Mouse (Mus musculus): ENCODE measurements around the gene Ap1g2.
A peak's percentile ranks its signal among the peaks of the same experiment; 100 is the strongest.

Ap1g2 gene

DNA sequence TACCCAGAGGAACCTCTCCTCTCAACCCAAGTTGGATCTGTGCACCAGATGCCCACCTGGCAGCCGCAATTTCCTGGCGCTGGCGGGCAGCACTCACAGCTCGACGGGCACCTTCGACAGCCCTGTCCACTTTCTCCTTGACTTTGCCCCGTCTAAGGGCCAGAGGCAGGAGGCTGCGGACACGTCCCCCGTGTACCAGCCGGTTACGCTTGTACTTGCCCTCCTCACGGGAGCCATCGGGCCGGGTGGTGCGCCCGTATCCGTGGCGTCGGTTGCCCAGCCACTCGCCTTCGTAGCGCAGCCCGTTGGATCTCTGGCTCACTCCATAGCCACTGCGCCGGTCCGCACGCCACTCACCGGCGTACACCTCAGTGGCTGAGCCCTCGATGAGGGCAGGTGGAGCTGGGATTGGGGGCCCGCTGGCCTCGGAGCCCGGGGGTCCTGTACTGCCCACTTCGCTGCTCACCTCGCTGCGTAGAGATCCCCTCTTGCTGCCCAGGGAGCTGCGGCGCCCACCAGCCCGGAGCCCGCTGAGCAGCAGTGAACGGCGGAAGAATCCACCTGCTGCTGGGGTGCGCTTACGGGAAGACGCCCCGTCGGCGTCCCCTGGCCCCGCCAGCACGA lies 7.1 kb upstream of the Ap1g2 start:
- DNase-seq = peak; percentile 59

DNA sequence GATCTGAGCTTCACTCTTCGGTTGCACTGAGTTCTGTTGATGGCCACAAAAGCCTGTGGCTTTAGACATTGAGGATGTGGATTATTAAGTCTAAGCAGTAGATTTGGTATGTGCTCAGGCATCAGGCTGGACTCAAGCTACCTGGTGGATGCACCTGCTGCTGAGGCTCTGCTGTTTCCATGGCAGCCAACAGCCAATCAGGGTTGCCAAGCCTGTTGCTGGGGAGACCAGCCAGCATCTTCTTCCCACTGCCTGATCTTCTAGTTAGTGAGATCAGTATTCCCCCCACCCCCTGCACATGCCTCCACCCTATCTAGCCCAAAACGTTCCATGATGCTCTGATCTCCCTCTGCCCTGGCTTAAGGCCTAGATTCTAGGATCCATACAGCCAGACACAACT lies 5.3 kb upstream of the Ap1g2 start:
- DNase-seq = peak; percentile 75

DNA sequence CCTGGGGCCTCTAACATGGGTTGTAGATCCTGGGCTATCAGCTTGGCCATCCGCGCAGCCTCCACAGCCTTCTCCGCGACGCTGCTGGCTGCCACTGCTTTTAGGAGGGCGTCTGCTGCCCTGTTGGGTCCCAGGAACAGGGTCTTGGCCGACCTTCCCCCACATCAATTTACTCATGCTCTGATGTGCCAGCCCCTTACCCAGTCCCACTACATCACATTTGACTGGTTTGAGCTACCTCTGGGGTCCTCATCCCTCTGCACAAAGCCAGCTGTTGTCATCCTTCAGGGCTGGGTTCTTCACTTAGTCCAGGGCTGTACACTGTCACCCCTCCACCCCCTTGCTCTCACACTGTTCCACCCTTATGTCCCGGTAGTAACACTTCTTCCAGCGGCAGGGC lies 3.7 kb upstream of the Ap1g2 start:
- peak; percentile 58 for DNase-seq

DNA sequence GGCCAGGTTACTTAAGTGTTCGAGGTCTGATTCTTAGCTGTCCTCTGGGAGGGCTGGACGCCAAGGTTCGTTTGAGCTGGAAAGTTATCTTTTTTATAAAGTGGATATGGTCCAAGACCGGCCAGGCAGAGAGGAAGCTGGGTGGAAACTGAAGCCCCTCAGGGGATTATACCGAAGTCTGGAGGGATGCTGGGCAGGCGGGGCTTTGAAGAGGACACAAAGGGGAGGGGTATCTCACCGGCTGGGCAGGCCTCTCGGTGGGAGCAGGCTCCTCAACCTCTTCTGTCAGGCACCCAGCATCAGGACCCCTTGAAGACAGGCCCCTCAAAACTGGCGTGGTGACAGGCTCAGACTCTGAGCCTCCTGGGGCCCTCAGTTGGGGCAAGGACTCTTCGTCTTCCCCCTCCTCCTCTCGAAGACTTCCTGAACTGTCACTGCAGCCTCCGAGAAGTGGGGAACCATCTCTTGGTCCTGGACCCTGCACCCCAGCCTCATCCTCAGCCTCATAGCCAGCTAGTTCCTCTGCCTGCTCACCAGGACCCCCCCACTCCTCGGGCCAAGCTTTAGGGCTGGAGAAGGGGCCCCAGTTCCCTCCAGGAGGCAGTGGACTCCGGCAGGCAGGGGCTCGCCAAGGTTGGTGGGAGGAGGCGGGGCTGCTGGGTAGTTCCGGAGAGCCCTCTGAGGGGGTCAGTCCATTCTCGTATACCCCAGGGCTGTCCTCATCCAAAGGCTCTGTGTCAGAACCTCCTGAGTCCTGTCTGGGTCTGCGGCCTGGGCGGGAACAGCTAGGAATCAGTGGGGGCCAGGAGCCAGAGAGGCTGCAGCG lies 2.9 kb upstream of the Ap1g2 start:
- peak; percentile 70 for DNase-seq

DNA sequence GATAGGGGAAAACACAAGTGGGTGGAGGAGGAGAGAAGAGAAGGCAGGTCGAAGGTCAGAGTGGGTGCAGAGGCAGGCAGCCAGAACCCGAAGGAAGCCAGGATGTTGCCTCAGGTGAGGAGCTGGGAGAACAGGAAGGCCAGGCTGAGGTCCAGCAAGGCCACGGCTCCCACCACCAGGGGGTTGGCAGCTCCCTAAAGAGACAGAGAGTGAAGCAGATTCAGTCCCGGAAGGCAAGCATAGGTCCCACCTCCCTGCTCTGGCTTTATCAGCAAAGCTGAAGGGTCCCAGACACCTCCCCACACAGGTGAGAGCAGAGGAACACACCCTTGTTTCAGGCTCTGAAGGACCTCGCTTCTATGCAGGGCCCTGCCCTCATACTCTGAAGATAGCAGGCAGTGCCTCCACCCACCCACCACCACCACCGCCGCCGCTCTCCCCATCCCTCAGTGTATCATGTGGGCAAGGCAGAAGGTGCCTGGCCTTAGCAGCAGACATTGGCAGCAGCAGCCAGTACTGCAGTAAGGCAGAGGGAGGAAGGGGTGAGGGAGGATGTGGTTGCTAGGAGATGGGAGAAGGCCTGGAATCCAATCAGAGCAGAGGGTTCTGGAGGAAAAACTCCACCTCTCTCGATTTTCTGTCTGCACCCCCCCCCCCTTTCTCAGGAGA lies 1.9 kb upstream of the Ap1g2 start:
- peak; percentile 80 for DNase-seq

DNA sequence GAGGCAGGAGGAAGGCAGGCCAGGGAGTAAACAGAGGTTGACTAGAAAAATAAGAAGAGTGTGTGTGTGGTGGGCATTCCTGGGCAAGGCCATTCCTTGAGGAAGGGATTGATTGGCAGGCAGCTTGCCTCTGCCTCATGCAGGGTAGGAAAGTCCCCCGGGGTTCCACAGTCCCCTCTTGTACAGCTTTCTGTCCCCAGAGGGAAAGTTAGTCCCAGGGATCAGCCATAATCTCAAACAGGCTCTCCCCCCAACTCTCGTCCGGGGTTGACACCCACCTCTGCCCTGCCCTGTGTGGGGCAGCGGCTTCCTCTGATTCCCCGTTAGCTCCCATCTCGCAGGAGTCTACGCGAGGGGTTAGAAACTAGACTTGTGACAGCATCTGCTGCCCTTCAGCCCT lies 597 bp upstream of the Ap1g2 start:
- no peak for DNase-seq

DNA sequence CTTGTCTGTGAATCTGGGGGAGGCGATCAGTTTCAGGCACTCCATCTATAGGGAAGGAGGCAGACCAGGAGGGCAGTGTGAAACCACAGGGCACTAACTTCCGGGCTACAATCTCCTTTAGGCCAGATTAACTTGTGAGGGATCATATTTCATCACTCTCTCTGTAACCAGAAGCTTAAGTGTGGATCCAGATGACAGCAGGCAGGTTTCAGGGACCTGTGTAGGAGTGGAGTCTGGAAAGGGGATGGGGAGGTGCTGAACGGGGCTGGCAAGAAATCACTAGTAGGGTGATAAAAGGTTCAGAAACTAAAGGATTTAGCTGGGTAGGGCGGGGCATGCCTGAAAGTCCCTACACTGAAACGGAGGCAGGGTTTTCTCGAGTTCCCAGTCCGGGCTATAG lies 1.0 kb downstream of the Ap1g2 start:
- no peak for DNase-seq

DNA sequence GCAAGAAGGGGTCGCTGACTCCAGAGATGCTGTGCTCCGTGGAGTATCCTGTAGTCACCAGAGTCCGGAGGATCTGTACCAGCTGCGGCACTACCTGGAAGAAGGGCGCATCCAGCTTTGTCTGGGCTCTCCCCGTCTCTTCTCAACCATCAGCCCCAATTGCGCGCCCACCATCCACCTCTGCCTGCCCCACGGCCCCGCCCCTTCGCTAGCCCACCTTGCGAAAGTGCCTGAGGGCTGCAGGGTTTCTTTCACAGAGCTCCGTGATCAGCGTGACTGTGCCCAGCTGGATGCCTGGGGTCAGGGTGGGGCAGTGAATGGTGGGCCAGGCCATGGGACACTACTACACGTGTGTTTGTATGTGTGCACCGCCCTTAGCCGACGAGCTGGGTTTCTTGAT lies 2.0 kb downstream of the Ap1g2 start:
- DNase-seq = no peak

DNA sequence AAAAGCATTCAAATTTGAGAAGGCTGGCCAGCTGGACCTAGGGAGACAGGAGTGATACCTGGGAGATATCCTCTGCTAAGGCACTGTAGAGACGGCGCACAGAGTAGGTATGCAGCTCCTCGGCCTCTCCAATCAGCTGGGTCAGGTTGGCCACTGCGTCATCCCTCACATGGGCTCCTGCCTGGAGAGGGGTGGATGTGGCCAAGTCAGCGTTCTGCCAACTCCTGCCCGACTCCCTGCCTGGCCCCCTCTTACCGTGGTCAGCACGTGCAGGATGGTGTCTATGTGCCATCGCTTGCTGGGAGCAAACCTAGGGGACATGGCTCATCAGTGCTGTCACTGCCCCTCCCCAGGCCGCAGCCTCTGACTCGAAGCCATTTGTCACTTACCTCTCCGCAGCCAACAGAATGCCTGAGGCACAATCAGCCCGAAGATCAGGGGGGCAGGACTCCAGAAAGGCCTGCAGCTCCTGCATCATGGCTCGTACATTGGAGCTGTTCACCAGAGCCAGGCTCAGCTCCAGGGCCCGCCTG lies 4.1 kb downstream of the Ap1g2 start:
- no peak for DNase-seq

DNA sequence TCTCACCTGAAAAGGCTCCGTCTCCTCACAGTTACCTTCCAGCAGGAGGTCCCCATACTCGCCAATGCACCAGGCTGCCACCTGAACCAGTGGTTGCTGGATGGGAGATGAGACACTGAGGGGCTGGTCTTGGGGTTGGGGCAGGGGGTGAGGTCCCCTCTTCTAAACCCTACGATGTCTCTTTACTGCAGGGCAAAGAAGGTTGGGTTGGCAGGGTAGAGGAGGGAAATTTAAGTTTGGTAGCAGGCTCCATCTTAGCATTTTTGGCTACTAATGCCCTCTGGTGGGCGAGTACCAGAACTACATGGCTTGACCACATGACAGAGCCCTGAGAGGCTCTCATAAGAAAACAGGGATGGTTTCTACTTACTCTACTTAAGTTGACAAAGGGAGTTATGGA lies 4.8 kb downstream of the Ap1g2 start:
- DNase-seq = peak; percentile 88

DNA sequence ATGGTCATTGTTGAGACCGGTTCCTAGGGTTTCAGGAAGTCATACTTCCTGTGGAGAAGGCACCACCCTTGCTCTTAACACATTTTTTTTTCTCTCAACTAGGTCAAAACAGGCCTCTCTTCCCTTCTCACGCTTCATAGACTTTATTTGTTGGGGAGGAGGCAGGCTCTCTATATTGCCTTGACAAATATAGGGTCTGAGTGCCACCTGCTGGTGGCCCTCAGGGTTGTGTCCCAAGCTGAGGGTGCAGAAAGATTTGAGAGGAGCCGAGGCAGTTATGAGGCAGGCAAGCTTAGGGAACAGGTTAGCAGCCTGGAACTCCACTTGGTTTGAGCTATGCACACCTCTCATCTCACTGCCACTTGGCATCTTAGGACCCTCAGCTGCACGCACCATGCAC lies 8.3 kb downstream of the Ap1g2 start:
- no peak for DNase-seq

DNA sequence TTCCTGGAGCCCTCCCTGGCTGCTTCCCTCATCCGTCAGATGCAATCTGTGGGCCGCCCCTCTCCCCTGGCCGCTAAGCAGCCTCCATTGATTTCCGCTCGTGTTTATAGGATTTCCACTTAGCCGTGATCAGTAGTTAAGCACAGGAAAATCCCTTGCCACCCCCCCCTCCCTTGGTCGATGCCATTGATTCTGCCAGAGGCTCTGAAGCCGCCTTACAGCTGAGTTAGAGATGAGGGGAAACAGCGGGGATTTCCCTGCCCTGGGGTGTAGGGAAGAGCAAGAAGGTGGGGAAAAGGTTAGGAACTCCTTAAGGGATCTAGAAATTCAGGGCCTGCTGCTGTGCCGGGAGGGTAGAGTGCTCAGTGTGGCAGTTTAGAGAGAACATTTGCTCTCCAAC lies 8.7 kb downstream of the Ap1g2 start:
- no peak for DNase-seq

DNA sequence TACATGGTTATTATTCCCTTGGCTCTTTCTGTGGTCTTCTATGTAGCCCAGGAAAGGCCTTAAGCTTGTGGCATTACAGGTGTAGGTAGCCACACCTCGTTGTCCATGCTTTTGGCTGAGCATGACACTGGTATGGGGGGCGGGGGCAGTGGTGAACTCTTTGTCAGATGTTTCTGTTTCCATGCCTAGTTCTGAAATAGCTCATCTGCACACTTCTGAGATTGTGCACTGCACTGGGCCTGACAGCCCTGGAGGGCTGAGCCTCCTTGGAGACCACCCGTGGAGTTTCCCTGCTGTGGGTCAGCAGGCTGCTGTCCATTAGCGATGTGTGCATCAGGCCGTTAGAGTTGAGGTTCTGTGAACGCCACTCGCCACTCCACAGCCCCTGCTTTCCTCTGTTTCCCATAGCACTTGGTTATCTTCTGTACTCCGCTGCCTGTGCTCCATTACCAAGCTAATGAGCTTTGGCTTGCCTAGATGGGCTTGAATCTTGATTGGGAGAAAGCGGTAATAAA lies 9.8 kb downstream of the Ap1g2 start:
- no peak for DNase-seq

DNA sequence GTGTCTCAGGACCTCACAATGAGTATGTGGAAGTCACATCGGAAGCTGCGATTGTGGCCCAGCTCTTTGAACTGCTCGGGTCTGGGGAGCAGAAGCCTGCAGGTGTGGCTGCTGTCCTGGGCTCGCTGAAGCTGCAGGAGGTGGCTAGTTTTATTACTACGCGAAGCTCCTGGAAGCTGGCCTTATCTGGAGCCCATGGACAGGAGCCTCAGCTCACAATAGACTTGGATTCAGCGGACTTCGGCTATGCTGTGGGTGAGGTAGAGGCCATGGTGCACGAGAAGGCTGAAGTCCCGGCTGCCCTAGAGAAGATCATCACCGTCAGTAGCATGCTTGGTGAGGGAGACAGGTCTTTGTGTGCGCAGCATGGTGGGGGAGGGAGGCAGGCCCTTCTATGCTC lies 10.7 kb downstream of the Ap1g2 start:
- no peak for DNase-seq

DNA sequence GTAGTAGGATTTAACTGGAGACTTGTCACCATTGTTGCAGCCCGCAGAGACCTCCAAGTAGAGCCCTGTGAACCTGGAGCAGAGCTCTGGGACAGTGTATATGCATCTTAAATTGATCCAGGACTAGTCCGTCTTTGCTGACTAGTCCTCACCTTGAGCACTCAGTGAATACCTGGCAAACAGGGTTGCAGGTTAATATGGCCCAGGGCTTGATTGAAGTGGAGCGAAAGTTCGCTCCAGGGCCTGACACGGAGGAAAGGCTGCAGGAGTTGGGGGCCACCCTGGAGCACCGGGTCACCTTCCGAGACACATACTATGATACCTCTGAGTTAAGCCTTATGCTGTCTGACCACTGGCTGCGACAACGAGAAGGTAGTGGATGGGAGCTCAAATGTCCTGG lies 11.1 kb downstream of the Ap1g2 start:
- no peak for DNase-seq

DNA sequence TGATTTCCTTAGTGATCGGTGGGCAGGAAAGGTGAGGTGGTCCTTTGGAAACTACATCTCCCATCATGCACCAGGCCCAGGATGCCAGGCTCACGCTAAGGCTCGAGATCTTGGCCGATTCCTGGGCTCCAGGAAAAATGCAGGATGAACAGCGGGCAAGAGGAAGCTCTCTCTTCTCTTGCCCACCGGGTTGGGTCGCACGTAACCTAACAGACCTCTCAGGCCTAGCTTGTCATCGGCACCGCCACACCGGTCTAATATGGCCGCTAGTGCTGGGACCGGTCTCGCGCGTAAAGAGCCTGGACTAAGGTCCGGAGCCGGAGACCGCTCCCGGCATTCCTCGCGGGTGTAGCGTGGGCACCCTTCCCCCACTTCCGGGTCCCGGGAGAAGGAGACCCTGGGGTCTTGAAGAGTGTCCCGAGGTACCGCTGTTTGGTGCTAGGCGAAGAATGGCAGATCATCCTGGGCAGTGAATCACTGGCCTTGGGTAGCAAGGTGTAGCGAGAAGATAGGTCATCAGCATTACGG lies 11.6 kb downstream of the Ap1g2 start, which contains the start of gene Thtpa:
Gene Thtpa, plus strand, starts transcription at position 81 of the 528 bp plus-strand sequence.
- DNase-seq = peak; percentile 85

DNA sequence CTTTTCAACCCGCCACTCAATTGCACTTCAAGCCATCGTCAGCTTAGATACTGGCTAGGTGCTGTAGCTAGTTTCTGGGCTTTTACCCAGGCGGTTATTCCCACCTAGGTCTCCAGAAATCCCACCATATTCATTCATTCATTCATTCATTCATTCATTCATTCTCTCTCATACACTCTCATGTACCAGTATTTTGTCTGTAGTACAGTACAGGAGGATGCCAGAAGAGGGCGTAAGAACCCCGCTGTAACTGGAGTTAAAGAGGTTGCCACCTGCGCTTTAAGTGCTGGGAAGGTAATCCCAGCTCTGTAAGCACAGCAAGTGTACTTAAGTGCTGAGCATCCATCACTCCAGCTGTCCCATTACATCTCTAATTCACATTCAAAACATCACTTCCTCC lies 12.5 kb downstream of the Ap1g2 start:
- peak; percentile 69 for DNase-seq

DNA sequence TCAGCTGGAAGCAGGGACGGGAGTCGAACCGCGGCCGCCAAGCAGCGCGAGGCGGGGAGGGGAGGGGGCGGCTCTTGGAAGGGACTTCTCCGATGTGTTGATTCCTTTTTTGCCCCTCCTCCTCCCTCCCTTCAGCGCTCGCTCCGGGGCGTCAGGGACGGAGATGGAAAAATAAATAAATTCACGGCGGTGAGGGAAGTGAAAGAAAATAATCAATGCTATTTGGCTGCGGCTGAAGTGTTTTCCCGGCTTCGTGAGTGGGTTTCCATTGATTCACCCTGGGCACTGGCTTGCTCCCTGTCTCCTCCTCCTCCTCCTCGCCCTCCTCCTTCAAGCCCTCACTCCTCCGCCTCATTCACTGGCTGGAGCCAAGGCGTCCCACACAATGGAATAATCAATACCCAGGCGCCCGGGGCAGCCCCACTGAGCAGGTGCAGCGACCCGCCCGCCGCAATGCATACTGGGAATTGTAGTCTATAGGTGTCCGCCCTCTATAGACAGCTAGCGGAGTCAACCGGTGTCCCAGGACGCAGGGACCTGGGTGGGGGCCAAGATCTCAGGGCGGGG lies 14.3 kb downstream of the Ap1g2 start, which contains the start of gene Zfhx2:
Gene Zfhx2, minus strand, starts transcription at position 314 of the 567 bp plus-strand sequence.
- peak; percentile 97 for DNase-seq

DNA sequence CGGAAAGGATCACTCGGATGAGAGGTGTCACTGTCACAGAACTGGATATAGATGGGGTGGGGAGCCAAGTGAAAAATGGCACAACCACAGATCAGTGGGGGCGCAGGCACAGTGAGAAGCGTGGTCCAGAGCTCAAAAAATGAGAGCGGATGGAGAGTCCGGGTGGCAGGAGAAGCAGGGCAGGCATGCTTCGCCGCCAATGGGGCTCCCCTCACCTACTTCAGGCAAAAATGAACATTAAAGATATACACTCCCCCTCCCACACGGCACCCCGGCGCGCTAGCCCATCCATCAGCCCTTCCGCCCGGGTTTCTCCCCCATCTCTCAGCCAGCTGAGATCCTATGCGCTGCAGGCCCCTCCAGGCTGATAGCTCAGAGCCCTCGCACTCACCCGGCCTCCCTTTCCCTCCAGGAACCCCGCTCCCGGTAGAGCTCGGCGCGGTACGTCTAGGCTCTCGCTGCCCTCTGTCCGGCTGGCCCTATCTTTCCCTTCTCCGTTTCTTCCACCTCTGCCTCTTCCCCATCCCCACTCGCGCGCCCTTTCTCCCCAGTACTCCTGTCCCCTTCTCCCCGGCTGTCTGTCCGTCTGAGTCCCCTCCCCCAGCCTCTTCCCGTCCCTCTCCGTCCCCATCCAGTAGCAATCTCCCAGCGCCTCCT lies 15.1 kb downstream of the Ap1g2 start:
- DNase-seq = peak; percentile 62

DNA sequence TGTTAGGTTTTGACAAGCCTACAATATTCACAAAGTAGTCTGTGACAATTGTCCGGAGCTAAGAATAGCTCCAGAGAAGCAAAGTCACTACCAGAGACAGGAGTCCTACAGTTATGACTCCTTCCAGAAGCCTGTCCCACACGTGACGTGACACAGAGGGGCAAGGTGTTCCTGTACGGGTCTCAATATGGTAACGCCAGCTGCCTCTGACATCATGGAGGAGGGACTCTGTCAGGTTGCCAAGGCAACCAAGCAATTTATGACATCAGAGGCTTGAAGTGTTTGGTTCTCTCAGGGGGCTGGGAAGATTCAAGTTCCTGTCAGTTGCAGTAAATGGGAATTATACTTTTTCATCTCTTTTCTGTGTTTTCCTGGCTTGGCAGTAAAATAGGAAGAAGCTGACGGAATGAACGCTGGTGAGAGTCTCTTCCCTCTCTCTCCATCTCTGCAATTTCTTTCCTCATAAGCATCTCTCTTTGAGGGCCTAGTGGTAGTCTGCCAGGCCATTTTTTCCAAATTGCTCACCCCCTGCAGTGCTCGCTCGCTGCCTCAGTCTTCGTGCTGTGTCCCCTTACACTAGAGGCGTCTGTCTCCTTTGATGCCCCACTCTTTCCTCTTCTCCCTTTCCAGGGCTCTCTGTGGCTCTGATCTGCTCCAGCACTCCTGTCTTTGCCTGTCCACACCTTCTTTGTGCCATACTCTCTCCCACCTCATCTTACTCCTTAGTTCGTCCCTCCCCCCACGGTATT lies 17.0 kb downstream of the Ap1g2 start:
- DNase-seq = peak; percentile 72

DNA sequence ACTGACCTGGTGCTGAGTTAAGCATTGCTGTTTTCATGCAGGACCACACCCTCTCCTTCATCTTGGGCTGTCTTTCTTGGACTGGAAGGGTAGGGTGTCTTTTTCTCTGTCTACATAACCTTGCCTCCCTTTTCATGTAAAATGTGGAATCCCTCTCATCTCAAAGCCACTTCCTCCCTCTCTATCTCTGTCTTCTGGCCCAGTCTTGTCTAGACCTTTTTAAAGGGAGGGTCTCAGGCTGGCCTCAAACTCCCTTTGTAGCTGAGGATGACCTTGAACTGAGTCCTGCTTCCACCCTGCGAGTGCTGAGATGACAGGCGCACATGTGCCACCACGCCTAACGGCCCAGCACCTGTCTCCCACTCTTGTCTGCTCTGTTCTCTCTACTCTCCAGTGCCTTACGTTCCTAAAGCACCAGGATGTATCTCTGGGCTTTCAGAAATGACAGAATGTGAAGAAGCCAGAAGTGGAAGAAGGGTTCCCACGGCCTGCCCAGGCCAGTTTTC lies 20.3 kb downstream of the Ap1g2 start:
- no peak for DNase-seq

All from cerebellum, adult 9-10 months (tissue).